Mouse (Mus musculus) inflammation-experienced regulatory T-cells, adult 6 months (primary cell): ENCODE results near the gene Gimap7. TPM values are rescaled to one million over a fixed set of nuclear protein-coding genes. Genes with fewer than 3 reads are reported as not detected.

ENCODE experiments used
- ATAC-seq: one replicate; pipeline ENCODE4 v1.8.0; 2017
- polyA plus RNA-seq, 3 experiments: library from polyadenylated mRNA; unstranded; fragments of 100-300 nt; shearing (Covaris generic); gene quantifications; one replicate each; pipeline ENCODE4 v1.2.1; 2017

Gimap7 gene
- polyA plus RNA-seq, 3 experiments from 2014 or later: 458 to 769 (median 564) TPM

DNA sequence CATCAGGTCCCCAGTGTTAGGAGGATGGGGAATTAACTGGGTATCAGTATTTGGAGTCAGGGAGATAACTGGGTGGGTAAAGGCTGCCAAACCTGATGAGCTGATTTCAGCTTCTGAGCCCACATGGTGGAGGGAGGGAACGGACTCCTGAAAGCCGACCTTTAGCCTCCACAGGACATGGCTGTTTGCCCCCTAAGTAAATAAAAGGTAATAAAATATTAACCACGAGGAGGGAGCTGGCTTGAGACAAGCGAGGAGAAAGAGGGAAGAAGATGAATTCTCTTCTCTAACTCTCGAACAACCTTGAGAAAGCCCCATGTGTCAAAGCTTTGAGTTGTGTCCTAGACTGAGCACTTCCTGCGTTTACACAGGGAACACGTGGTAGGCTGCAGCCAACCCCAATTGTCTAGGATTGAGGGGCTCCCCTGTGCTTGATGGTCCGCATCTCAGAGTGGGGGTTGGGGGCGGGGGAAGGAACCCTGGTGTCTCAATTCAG is 23.3 kb downstream of the Gimap7 start:
- ATAC-seq: no peak

DNA sequence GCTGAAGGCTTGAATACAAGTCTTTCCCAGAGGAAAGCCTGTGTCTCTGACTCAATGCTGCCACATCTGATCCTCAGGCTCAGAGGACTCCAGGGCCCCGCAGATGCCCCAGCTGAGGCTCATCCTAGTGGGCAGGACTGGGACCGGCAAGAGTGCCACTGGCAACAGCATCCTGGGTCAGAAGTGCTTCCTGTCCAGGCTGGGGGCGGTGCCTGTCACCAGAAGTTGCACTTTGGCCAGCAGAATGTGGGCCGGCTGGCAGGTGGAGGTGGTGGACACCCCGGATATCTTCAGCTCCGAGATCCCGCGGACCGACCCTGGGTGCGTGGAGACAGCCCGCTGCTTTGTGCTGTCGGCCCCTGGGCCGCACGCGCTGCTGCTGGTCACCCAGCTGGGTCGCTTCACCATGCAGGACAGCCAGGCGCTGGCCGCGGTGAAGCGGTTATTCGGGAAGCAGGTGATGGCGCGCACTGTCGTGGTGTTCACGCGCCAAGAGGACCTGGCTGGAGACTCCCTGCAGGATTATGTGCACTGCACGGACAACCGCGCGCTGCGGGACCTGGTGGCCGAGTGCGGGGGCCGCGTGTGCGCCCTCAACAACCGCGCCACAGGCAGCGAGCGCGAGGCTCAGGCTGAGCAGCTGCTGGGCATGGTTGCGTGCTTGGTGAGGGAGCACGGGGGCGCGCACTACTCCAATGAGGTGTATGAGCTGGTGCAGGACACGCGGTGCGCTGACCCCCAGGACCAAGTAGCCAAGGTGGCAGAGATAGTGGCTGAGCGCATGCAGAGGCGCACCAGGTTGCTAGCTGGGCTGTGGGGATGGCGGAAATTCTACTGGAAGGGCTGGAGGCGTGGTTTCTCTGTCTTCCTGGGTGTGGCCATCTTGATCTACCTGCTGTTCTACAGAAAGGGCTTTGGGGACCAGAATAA is 24.3 kb downstream of the Gimap7 start:
- ATAC-seq: no peak

DNA sequence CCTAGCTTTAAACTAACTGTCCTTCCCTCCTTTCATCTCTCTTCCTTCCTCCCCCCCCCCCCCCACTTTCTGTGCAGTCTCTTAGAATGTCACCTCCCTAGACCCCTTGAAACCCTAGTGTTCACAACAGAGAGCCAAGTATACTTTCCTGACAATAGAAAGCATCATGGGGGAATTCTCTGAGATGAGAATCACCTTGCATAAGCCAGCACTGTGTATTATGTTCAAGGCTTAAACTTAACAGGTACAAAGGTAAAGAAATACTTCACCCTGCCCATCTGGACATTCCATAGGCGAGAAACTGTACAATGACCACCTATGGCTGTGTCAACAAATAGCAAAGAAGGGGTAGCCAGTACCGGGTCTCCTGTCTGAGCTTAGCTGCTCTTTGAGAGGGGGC is 27.1 kb downstream of the Gimap7 start:
- no peak for ATAC-seq

DNA sequence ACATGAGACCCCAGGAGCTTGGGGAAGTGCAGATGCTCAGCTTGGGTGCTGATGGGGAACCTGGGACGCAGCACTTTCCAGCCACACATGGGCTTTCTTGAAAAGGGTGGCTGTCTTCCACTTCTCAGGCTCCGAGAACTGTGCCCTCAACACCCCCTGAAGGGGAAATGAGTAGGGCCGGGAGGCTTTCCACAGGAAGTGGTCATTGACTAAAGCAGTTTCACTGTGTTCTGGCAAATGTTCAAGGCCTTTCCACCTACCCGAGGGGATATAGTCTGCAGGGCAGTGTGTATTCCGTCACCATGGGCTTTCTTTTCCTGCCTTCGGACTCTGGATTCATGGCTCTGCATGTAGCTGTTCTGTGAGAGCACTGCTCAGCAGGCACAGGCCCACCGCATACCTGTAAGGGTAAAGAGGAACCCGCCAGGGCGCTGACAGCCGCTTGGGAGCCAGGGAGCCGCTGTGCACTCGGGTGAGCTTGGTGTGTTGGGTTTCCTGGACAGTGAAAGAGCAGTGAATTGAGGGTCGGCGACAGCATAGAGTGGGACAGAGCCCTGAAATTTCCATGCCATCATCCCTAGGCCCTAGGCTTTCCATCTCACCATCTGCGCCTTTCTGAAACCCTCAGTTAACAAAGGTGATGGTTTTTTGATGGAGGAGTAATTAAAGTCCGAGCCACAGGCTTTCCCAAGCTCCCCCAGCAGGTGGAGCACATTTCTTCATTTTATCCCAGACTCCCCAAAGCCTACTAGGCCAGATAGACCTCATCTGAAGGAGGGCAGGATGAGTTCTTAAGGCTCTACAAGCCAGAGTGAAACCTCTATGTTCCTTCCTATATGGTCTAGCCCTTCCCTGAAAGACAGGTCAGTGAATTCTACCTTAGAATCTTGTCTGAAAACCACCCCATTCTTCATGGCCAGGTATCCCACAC is 27.8 kb downstream of the Gimap7 start, which contains the start of gene Gimap5:
Gene Gimap5 (plus strand): TSS at position 239 of the 931 bp plus-strand sequence.
- peak; percentile 57 for ATAC-seq

DNA sequence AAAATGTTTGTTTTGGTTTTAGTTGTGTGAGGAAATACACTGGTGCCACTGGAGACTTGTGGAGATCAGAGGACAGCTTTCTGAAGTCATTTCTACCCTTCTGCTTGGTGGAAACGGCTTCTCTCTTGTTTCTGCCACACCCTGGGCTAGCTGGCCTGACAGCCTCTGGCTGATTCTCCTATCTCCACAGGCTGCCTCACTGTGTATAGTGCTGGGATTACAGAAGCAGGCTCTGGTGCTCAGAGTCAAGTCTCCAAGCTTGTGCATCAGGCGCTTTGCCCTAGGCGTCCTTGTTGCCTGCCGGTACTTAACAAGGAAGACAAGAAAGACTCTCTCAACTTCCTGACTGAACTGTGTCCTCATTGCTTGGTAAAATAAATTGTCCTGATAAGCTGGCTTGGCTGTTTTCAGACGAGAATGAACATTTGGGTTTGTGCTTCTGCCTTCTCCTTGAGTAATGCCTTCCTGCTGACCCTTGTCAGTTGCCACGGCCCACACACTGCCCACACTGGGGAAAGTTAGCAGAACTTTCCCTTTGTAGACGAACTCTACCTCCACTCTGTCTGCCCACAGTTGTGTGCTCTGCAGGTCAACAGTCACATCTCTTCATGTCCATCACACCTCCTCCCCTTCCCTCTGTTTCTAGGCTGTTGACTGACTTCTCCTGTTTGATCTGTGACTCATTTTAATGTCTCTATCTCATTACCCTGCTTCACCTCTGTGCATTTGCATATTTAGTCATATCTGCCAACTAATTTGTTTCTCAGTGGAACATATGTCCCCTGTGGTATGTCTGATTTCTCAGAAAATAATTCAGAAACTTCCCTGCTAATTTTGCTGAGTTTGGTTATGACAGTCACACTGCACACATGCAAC is 28.9 kb downstream of the Gimap7 start:
- peak; percentile 70 for ATAC-seq

DNA sequence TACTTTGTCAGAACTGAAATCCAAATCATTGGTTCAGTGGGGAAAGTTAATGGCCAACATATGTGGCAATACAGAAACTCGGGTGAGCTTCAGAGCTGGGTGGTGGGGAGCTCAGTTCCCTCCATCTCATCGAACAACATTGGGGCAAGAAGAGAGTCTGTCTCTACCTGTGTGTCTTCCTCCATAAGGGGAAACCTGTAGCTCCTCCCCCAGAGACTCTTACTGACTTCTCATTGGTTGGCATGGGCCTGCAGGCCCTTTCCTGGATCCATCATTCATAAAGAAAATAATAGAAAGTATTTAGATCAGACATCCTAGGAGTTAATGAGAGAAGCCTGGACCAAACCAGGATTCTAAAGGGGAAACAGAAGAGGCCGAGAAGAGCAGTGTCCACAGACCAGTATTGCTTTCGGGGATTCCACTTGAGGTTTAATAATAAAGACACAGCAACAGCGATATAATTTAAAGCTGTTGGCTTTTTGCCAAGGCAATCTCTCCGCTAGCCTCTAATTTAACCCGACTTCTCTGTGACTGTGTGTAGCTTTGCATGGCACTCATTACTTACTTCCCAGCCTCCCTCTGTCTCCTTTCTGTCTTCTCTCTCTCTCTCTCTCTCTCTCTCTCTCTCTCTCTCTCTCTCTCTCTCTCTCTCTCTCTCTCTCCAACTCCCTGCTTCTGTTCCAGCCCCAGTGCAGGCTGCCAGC is 45.3 kb downstream of the Gimap7 start:
- ATAC-seq: peak; percentile 54

DNA sequence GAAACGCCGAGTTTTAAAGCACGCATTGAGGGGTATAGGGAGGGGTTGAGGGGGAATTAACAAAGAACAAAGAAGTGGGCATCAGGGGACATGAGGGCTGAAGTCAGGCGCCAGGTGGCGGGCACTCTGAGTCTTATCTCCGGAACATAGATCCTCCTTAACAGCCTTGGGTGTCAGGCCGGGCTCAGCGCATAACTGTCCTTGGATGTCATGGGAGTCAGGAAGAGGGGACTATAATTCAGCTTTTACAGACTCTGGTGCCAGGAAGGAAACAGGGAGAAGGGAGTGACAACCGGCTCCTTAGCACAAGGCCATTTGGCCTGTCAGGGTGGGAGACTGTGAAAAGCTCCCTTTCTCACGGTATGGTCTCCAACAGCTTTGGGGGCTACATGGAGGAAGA is 46.1 kb downstream of the Gimap7 start:
- no peak for ATAC-seq

DNA sequence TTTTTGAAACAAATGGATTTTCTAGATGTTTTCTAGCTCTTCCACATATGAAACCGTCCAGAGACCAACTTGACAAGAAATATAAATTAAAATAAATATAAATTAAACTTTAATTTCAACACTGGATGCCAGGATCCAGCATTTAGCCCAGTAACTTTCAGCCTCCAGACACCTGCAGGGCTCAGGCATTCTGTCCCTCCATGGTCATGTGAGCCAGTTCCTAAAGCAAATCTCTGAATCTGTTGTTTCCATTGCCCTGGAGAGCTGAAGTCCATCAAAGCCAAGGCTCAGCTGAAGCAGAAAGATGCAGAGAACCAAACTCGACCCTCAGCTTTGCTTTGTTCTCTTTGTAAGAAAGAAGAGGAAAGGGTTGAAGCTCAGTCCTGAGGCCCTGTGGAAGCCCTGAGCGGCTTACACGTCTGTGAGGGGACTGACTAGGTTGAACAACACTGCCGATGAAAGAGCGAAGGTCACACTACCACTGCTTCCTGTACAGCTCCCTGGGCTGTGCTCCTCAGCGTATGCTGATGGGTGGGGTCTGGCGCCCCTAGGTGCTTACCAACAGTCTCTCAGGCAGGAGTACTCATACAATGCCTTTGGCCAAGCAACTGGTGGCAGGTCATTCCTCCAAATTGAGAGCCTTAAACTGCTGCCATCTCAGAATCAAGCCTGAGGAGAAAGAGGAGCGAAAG is 49.9 kb downstream of the Gimap7 start:
- peak; percentile 53 for ATAC-seq

DNA sequence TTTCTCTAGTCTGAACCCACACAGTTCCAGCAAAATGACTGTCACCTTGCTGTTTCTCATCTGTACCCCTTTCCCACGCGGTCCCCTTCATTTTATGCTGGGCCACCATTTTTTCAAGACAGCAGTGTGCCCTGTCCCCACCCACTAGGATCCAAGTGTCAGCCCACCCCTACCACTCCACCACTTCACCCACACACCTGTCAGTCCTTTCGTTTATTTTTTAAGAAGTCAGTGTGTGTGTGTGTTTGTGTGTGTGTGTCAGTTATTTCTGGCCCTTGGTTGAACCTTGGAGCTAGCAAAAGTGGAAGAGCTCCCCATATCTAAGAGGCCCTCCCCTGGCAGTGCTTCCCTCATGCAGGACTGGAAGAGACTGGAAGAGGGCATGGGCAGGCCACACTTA is 50.5 kb downstream of the Gimap7 start:
- peak; percentile 9 for ATAC-seq

DNA sequence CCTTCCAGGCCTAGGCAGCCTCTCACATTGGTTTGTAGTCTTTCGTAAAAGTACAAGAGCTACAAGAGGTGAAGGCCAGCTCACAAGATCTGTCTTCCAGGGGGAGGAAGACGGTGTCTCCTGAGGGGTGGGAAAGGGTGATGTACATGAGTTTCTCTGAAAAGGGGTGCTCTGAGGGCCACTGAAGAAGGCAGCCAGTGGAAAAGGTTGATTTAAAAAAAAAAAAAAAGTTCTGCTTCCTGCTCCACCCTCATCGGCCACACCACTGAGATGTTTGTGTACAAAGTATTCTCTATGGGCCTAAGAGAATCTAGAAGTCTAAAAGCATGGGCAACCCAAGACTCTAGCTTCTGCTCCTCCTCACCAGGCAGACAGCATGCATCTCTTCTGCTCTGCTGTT is 52.3 kb downstream of the Gimap7 start, which contains the start of gene Gimap3:
Gene Gimap3 (minus strand): TSS at position 156 of the 400 bp plus-strand sequence.
- ATAC-seq: peak; percentile 72

DNA sequence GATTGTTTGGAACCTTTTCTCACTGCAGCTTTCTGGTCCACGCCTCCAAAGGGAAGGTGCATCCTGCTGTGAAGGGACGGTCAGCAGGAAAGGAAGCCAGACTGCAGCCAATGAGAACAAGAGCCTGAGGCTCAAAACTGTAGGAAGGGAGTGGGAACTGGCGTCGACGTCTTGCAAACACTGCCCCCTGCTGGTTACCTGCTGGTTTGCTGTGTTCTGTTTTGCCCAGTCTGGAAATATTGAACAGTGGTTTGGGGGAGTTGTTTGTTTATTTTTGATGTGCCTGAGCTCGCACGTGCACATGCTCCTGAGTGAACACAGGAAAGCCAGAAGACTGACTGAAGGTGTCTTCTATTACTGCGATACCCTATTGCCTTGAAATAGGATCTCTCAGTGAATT is 53.6 kb downstream of the Gimap7 start:
- peak; percentile 30 for ATAC-seq

Other genes with a start within 250 kb of the Gimap7 start
- gene Atp6v0e2, start 181.0 kb upstream of the Gimap7 start, polyA plus RNA-seq: under 1 TPM in 1 of 3 experiments, not detected in 2; 0.57 TPM
- gene Lrrc61, start 163.8 kb upstream of the Gimap7 start, polyA plus RNA-seq: 10 to 100 TPM; 27.5 to 40.7 (median 30.3) TPM
- gene Rarres2, start 145.8 kb upstream of the Gimap7 start, polyA plus RNA-seq: under 1 TPM in 1 of 3 experiments, not detected in 2; 0.35 TPM
- gene Gm45021, start 129.0 kb upstream of the Gimap7 start, polyA plus RNA-seq: not detected
- gene Repin1, start 124.7 kb upstream of the Gimap7 start, polyA plus RNA-seq: 1 to 10 TPM; 2.7 to 6.3 (median 2.9) TPM
- gene Gm44965, start 124.7 kb upstream of the Gimap7 start, polyA plus RNA-seq: 1 to 10 TPM in 1 of 3 experiments, not detected in 2; 2.7 TPM
- 1 to 10 TPM; 4.5 to 7.7 (median 7.3) TPM for gene Zfp775, start 116.6 kb upstream of the Gimap7 start, polyA plus RNA-seq
- gene AI854703, start 91.9 kb upstream of the Gimap7 start, polyA plus RNA-seq: 1 to 10 TPM in 2 of 3 experiments, under 1 TPM in 1; 0.40 to 2.2 (median 2.1) TPM
- gene Gimap8, start 71.4 kb upstream of the Gimap7 start, polyA plus RNA-seq: 100 to 1,000 TPM; 134 to 165 (median 146) TPM
- 100 to 1,000 TPM; 236 to 293 (median 290) TPM for gene Gimap9, start 42.5 kb upstream of the Gimap7 start, polyA plus RNA-seq
- 1,000 to 10,000 TPM; 1,788 to 2,089 (median 1,869) TPM for gene Gimap4, start 34.1 kb upstream of the Gimap7 start, polyA plus RNA-seq
- 1,000 to 10,000 TPM; 1,024 to 1,390 (median 1,261) TPM for gene Gimap6, start 10.4 kb upstream of the Gimap7 start, polyA plus RNA-seq
- 10 to 100 TPM; 58.9 to 85.2 (median 59.9) TPM for gene Gm28053, start within 50 bp of the Gimap7 start, polyA plus RNA-seq
- gene Gimap1, start 20.4 kb downstream of the Gimap7 start, polyA plus RNA-seq: 100 to 1,000 TPM; 353 to 386 (median 354) TPM
- 100 to 1,000 TPM; 218 to 266 (median 236) TPM for gene Gimap5, start 27.6 kb downstream of the Gimap7 start, polyA plus RNA-seq
- 1,000 to 10,000 TPM; 1,096 to 1,768 (median 1,751) TPM for gene Gimap3, start 52.2 kb downstream of the Gimap7 start, polyA plus RNA-seq
- gene Tmem176a, start 122.3 kb downstream of the Gimap7 start, polyA plus RNA-seq: 10 to 100 TPM; 13.3 to 32.6 (median 28.4) TPM
- gene Tmem176b, start 122.9 kb downstream of the Gimap7 start, polyA plus RNA-seq: 10 to 100 TPM; 28.1 to 42.7 (median 29.5) TPM
- not detected for gene Aoc1, start 154.3 kb downstream of the Gimap7 start, polyA plus RNA-seq
- not detected for gene 1600015I10Rik, start 211.3 kb downstream of the Gimap7 start, polyA plus RNA-seq